Mouse (Mus musculus) megakaryocyte, embryonic 14.5 days (primary cell): ENCODE measurements at regions not wholly inside any gene's neighbourhood (a gene's known extent, or its start where the extent isn't known, plus 50 kb on each side); places are given as distances from the start of the nearest gene placed in this dataset.

Experiments used
- H3K27me3 ChIP-seq: replicated peaks from 2 replicates; pipeline ENCODE3; 2012; ENCODE audit warnings: inconsistent platforms
- H3K36me3 ChIP-seq: replicated peaks from 2 replicates; pipeline ENCODE3; 2012; ENCODE audit warnings: low read length, inconsistent platforms, mixed read lengths
- H3K4me1 ChIP-seq: 2 replicates; pipeline ENCODE4 v1.6.1; 2012; ENCODE audit warnings: inconsistent platforms
- H3K4me3 ChIP-seq: replicated peaks from 2 replicates; pipeline ENCODE3; 2012; ENCODE audit warnings: moderate library complexity, mild to moderate bottlenecking, inconsistent platforms
- H3K9me3 ChIP-seq: 2 replicates; pipeline ENCODE4 v1.6.1; 2012; ENCODE audit warnings: inconsistent platforms
- FLI1 ChIP-seq: IDR thresholded peaks from 2 replicates; pipeline ENCODE4 v1.6.1; 2012; ENCODE audit warnings: low read length, inconsistent platforms, mixed read lengths
- GATA1 ChIP-seq: IDR thresholded peaks from 3 replicates; pipeline ENCODE4 v1.6.1; 2012; ENCODE audit warnings: mixed read lengths, low read length, inconsistent platforms, borderline replicate concordance

DNA sequence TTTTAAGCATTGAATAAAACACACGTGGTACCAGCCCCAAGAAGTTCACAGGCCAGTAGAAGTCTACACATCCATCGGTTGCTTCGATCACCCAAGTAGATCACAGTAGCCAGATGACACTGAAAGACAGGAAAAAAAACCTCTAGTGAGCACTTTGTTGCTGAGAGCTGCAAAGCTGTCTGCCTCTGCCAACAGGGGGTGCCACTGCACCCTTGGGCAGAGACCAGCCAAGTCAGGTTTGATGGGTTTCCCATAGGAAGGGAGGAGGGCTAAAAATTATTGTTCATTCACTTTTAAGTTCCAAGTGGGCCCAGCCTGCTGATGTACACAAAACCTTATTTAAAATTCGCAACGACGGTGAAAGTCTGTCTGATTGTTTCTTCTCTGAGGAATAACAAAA, 150.3 kb upstream of the Rpl34 start:
- Histone ChIP-seq H3K4me1 (no peaks in the 10 kb centered on the region), H3K9me3 (no peaks in the 10 kb centered on the region), H3K36me3 (no peaks in the 10 kb centered on the region), H3K27me3 (peaks cover 12% of the 10 kb centered on the region), H3K4me3 (no peak overlapping the region)
- TF ChIP-seq FLI1, result no peak

DNA sequence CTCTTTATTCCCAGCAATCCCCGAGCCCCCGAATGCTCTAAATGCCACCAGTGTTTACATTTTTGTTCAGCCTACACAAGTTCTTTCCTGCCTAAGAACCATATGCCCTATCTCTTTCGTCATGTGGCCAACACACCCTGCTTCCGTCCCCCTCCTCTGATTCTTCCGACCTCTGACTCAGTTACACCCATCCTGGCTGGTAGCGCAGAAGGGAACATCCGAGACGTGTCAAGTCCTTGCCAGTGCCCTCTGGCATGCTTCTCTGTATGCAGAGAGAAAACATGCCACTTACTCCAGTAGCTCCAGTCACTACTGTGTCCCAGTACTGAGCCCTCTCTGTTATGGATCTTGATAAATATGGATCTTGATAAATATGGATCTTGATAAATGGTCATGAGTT, 149.3 kb upstream of the Rpl34 start:
- TF ChIP-seq FLI1 (no peak), GATA1 (no peak)
- Histone ChIP-seq H3K4me1 (no peaks in the 10 kb centered on the region), H3K36me3 (no peaks in the 10 kb centered on the region), H3K4me3 (no peak overlapping the region), H3K27me3 (peaks cover 9% of the 10 kb centered on the region), H3K9me3 (no peaks in the 10 kb centered on the region)

DNA sequence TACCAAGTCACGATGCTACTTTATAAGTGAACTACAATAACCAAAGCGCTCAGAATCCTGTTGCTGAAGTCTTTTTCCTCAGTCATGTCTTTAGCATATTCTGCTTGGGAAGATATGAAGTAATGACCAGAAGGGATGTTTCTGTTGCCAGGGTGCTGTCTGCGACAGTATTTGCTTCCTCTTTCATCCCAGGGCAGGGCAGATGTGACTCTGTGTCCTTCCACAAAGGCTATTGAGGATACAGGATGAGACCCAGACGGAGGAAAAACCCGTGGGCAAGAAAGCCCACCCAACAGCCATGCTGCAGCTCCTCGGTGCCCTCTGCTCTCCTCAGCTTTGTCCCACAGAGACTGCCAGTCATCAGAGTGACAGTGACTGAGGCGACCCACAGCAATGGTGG, 148.6 kb upstream of the Rpl34 start:
- H3K9me3 ChIP-seq, result no peaks in the 10 kb centered on the region
- no peak overlapping the region for H3K4me3 ChIP-seq
- H3K27me3 ChIP-seq, result peaks cover 9% of the 10 kb centered on the region
- TF ChIP-seq FLI1 (no peak), GATA1 (no peak)
- no peaks in the 10 kb centered on the region for H3K36me3 ChIP-seq
- H3K4me1 ChIP-seq, result no peaks in the 10 kb centered on the region

DNA sequence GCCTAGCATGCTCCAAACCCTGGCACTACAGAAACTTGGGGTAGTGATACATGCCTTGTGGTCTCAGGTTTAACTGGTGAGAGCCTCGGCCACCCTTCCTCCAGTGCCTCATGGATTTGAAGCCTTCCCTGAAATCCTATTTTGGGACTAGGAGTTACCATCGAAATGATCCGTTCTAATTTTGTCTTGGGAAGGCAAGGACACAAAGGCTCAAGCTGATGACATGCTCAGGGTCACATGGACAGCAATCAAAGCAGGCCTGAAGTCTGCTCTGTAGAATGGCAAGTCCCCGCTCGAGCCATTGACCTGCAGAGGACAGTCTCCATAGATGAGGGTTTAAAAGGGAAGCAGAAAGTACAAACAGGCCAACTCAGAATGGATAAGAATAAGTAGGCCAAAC, 147.8 kb upstream of the Rpl34 start:
- Histone ChIP-seq H3K9me3 (no peaks in the 10 kb centered on the region), H3K36me3 (no peaks in the 10 kb centered on the region), H3K4me3 (no peak overlapping the region), H3K4me1 (no peaks in the 10 kb centered on the region), H3K27me3 (peaks cover 7% of the 10 kb centered on the region)
- no peak for TF ChIP-seq GATA1
- TF ChIP-seq FLI1, result no peak

DNA sequence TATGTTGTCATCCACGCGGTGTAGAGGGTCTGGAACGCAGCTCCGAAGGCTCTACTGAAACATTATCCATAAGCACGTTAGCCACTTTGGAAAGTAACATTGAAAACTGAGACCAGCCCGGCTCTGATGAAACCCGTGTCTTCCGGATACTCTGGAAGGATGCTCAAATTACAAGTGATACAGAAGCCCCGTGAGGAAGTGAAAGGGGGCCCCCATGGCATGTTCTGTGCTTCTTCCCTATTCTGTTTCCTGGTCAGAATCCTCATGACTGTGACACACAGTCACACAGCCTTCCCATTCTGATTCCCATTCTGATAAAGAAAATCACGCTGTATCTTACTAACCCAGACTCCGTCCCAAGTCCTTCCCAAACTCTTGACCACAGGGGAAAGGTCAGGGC, 143.5 kb upstream of the Rpl34 start:
- peaks cover 4% of the 10 kb centered on the region for H3K27me3 ChIP-seq
- TF ChIP-seq GATA1 (no peak), FLI1 (no peak)
- no peaks in the 10 kb centered on the region for H3K36me3 ChIP-seq
- no peaks in the 10 kb centered on the region for H3K4me1 ChIP-seq
- H3K4me3 ChIP-seq, result peak overlapping the region; percentile 73
- no peaks in the 10 kb centered on the region for H3K9me3 ChIP-seq

DNA sequence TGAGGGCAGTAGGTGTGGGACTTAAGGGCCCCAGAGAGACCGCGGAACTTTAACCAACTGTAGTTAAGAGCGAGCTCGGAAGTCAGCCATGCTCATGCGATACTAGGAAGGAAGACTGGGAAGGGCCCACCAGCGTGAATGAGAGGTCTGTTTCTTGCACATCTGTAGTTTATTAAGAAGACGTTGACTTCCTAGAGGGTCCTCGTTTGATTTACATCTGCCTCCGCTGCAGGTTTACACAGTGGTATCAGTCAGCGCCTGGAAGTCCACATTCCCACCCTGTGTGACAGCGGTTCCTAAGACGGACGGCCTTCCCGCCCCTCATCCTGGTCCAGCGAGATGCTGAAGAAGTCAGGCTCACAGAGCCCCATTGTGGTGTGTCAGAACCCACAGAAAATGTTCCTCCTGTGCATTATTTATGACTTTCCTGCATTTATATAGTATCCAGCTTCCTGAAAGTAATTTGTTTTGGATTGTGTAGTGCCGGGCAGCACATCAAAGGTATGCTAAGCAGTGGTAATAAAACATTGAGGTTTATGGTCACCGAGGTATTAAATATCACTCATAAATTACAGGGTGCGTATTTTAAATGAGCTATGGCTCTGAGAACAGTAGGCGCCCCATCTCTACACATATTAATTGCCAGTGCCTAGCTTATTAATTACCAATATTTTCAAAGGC, 136.9 kb upstream of the Rpl34 start:
- Histone ChIP-seq H3K4me3 (no peak overlapping the region), H3K4me1 (no peaks in the 10 kb centered on the region), H3K36me3 (no peaks in the 10 kb centered on the region), H3K27me3 (no peaks in the 10 kb centered on the region), H3K9me3 (no peaks in the 10 kb centered on the region)
- TF ChIP-seq GATA1 (no peak), FLI1 (no peak)

DNA sequence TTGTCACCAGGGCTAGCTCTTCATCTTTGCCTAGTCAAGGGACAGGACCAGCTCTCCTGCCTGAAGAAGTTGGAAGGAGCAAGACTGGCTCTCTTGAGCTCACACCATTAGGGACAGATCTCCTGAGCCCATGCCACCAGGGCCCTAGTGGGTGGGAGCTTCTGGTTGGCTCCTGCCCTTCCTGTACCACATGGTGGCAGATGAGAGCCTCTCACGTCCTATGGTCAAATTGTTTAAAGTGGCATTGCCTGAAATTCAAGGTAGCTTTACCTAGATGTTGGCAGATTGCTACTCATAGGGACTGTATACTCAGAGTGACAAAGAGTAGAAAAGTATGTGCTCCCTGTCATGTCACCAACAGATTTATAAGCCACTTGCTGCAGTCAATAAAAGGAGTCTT, 134.6 kb upstream of the Rpl34 start:
- no peak for TF ChIP-seq FLI1
- TF ChIP-seq GATA1, result no peak
- no peak overlapping the region for H3K4me3 ChIP-seq

DNA sequence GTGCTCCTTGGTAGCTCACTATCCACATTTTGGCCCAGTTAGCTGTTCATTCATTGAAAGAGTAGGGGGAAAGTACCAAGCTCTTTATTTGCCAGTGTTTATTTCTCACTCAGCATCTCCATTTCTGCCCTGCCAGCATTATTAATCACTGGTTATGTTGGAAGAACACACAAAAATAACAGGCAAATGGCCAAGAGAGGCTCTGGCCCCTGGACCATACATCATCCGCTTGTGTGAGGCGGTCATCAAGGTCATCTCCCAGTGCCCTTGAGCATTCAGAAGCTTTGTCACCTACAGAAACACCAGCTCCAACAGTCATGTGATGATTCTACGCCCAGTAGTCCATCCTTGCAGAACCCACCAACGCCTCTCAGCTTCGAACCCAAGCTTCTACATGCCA, 133.2 kb upstream of the Rpl34 start:
- Histone ChIP-seq H3K27me3 (no peaks in the 10 kb centered on the region), H3K4me1 (no peaks in the 10 kb centered on the region), H3K4me3 (no peak overlapping the region), H3K9me3 (no peaks in the 10 kb centered on the region), H3K36me3 (no peaks in the 10 kb centered on the region)
- TF ChIP-seq GATA1 (no peak), FLI1 (no peak)

More for the DNA sequence above, 134.6 kb upstream of the Rpl34 start:
- H3K9me3 ChIP-seq, result no peaks in the 10 kb centered on the region
- no peaks in the 10 kb centered on the region for H3K27me3 ChIP-seq
- H3K36me3 ChIP-seq, result no peaks in the 10 kb centered on the region
- no peaks in the 10 kb centered on the region for H3K4me1 ChIP-seq

DNA sequence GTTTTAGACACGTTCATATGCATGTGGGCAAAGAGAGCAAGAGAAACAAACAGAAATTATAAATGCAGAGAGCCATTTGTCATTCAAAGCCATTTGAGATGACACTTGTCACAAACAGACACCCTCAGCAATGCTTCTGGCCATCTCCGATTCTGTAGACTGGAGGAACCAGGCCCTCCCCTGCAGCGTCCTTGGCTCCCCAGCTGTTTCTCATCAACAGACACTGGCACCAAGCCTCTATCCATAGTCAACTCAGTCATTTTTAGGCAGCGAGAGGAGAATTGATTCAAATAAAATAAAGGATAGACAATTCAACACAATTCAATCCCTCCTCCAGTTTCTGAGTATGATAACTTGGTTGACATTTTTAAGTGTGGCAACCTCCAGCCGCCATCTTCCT, 130.1 kb upstream of the Rpl34 start:
- H3K4me3 ChIP-seq, result no peak overlapping the region
- no peaks in the 10 kb centered on the region for H3K9me3 ChIP-seq
- H3K4me1 ChIP-seq, result no peaks in the 10 kb centered on the region
- no peaks in the 10 kb centered on the region for H3K36me3 ChIP-seq
- TF ChIP-seq GATA1, result no peak
- TF ChIP-seq FLI1, result no peak
- H3K27me3 ChIP-seq, result peaks cover 3% of the 10 kb centered on the region

DNA sequence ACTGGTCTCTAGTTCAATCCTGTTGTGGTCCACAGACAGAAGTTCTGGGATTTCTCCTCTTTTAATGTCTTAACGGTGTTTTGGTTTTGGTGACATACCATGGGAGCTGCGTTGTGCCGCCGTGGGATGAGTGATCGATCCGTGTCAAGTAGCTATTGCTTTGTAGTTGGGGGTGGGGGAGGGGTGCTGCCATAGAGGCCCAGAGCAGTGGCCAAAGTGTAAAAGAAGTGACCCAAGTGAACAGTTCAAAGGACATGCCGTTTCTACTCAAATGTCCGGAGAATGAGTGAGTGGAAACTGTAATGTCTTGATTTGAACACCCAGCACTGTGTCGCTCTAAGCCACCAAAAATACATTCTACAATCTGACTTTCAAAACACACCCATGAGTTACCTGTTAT, 123.7 kb upstream of the Rpl34 start:
- no peaks in the 10 kb centered on the region for H3K4me1 ChIP-seq
- no peaks in the 10 kb centered on the region for H3K36me3 ChIP-seq
- no peak overlapping the region for H3K4me3 ChIP-seq
- no peaks in the 10 kb centered on the region for H3K9me3 ChIP-seq
- peaks cover 5% of the 10 kb centered on the region for H3K27me3 ChIP-seq
- no peak for TF ChIP-seq GATA1
- no peak for TF ChIP-seq FLI1
